Mouse (Mus musculus) embryonic facial prominence, embryonic 10.5 days (tissue): ENCODE results near the gene Tmem160. TPM values are rescaled to one million over a fixed set of nuclear protein-coding genes. Genes with fewer than 3 reads are reported as not detected.

Experiments used
- DNase-seq: peaks from one replicate; pipeline ENCODE4 v3.0.0-alpha.2; 2017; ENCODE audit warnings: low spot score
- H3K27ac ChIP-seq: fragments of 300-500 bp; sonication (generic); replicated peaks from 2 replicates; pipeline ENCODE4 v1.5.1; 2016; ENCODE audit warnings: mild to moderate bottlenecking
- H3K27me3 ChIP-seq: fragments of 300-500 bp; sonication (generic); replicated peaks from 2 replicates; pipeline ENCODE4 v1.6.1; 2016; ENCODE audit warnings: low read depth, mild to moderate bottlenecking; ENCODE audit not compliant: poor library complexity, severe bottlenecking
- H3K36me3 ChIP-seq: fragments of 300-500 bp; sonication (generic); replicated peaks from 2 replicates; pipeline ENCODE4 v1.6.1; 2016; ENCODE audit warnings: mild to moderate bottlenecking, moderate library complexity
- H3K4me1 ChIP-seq: fragments of 300-500 bp; sonication (generic); 2 replicates; pipeline ENCODE4 v1.6.1; 2016
- H3K4me3 ChIP-seq: fragments of 300-500 bp; sonication (generic); 2 replicates; pipeline ENCODE4 v1.5.1; 2016; ENCODE audit warnings: mild to moderate bottlenecking, moderate library complexity
- H3K9me3 ChIP-seq: fragments of 300-500 bp; sonication (generic); 2 replicates; pipeline ENCODE4 v1.6.1; 2016; ENCODE audit warnings: mild to moderate bottlenecking
- WGBS: fragments of 180-500 bp; shearing (Covaris S2); methylation state at CpG from one replicate; pipeline ENCODE4 v1.1.7; 2016; 5-methylcytosine and 5-hydroxymethylcytosine counted together
- polyA plus RNA-seq: library from polyadenylated mRNA; unstranded; fragments of >200 nt; fragmentation: Nextera tagmentation; extraction: Ambion mirVana; gene quantifications from 2 replicates; pipeline ENCODE4 v1.2.1, GENCODE M21; 2016

The Tmem160 gene
- polyA plus RNA-seq, 1 experiment from 2014 or later: 76.4 TPM

DNA sequence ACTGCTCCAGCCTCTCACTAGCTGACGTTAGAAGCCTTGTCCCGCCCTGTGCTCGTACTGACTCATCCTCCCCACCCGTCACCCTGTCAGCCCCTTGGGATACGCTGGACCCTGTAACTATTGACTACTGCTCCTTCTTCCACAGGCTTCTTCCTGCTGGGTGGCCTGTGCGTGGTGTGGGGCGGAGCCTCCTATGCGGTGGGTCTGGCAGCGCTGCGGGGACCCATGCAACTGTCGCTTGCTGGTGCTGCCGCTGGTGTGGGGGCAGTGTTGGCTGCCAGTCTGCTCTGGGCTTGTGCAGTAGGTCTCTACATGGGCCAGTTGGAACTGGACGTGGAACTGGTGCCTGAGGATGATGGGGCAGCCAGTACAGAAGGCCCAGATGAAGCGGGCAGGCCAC is 2.4 kb downstream of the Tmem160 start:
- 93% methylated on average over 14 of the region's 14 CpGs for WGBS
- DNase-seq: no peak
- Histone ChIP-seq H3K4me3 (no peak overlapping the region), H3K9me3 (peaks cover 11% of the 10 kb centered on the region), H3K27me3 (no peaks in the 10 kb centered on the region), H3K4me1 (peaks cover 13% of the 10 kb centered on the region), H3K36me3 (peaks cover 33% of the 10 kb centered on the region), H3K27ac (no peak overlapping the region)

DNA sequence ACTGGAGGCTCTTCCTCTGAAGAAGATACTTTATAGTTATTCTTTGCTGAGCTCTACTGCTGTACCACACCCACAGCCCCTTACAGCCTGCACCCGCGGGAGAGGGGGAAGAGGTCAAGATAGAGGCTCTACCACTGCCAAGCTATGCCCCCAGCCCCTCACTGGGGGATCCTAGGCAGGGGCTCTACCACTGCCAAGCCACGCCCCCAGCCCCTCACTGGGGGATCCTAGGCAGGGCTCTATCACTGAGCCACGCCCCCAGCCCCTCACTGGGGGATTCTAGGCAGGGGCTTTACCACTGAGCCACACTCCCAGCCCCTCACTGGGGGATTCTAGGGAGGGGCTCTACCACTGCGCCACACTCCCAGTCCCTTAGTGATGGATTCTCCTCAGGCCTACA is 3.7 kb downstream of the Tmem160 start:
- H3K9me3 ChIP-seq: peaks cover 11% of the 10 kb centered on the region
- peaks cover 33% of the 10 kb centered on the region for H3K36me3 ChIP-seq
- H3K4me3 ChIP-seq: no peak overlapping the region
- 79% methylated on average over 5 of the region's 5 CpGs for WGBS
- DNase-seq: no peak
- peaks cover 11% of the 10 kb centered on the region for H3K27me3 ChIP-seq
- H3K4me1 ChIP-seq: peaks cover 13% of the 10 kb centered on the region
- no peak overlapping the region for H3K27ac ChIP-seq

GRCm38 (mm10) chr7:16460566-16460965 is 8.0 kb downstream of the Tmem160 start:
- DNase-seq: no peak
- WGBS: 68% methylated on average over 13 of the region's 13 CpGs
- H3K27ac ChIP-seq: 0 out of 2 replicates have a peak overlapping the region, but pooled peaks have one; percentile 30
- no peak overlapping the region for H3K4me3 ChIP-seq
- peaks cover 11% of the 10 kb centered on the region for H3K9me3 ChIP-seq
- no peaks in the 10 kb centered on the region for H3K4me1 ChIP-seq
- peaks cover 26% of the 10 kb centered on the region for H3K36me3 ChIP-seq
- H3K27me3 ChIP-seq: peaks cover 36% of the 10 kb centered on the region

DNA sequence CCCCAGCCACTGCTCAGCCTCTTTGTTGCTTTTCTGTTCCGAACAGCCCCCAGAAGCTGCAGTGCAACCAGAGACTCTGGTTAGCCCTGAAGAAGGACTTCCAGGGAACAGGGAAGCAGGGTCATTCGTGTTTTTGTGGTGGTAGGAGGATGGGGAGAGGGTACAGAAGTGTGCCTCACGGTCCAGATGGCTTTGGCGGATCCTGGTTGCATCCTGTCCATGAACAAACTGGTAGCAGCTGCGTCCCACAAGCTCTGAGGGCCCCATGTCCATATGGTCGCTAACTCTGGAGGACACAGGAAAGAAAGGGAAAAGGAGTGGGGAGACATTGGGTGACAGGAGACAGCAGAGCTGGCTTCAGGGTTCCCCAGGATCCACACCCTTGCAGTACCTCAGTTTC is 8.6 kb downstream of the Tmem160 start:
- 69% methylated on average over 6 of the region's 6 CpGs for WGBS
- Histone ChIP-seq H3K4me3 (no peak overlapping the region), H3K4me1 (no peaks in the 10 kb centered on the region), H3K27ac (0 out of 2 replicates have a peak overlapping the region, but pooled peaks have one; percentile 30), H3K9me3 (peaks cover 11% of the 10 kb centered on the region), H3K36me3 (peaks cover 20% of the 10 kb centered on the region), H3K27me3 (peaks cover 36% of the 10 kb centered on the region)
- no peak for DNase-seq

DNA sequence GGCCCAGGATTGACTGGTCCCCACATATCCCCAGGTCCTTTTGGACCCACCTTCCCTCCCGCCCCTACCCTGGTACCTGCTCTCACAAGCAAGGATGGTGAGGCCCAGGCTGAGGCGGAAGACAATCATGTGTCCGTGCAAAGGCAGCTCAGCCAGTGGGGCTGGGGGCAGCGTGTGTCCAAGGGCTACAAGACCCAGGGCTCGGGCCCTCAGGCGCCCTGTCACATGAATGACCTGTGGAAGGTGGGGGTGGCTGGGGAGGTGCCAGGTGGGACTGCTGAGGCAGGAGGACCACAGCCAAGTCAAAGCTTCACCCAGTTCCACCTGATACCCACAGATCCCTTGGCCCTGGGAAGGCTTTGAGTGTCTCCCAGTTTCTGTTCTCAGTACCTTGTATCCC is 9.1 kb downstream of the Tmem160 start:
- DNase-seq: no peak

DNA sequence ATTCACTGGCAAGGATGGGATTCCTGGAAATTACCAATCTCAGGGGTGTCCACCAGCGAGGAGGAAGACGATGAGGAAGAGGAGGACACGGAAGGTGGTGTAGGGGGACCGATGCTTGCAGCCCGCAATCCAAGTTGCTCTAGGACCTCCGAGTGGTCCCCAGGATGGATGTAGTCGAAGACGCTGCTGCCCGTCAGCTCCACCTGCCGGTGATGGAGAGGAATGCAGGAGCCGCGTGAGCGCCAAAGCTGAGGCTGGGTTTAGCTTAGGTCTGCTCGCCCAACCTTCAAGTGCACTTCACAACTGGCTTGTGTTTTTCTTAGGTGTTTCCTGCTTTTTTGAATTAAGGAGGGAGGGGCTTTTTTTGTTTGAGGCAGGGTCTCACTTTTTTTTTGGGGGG is 10.6 kb downstream of the Tmem160 start:
- peaks cover 10% of the 10 kb centered on the region for H3K4me1 ChIP-seq
- H3K4me3 ChIP-seq: no peak overlapping the region
- peaks cover under 1% of the 10 kb centered on the region; the same call in 1 of the 2 replicates for H3K36me3 ChIP-seq
- 6% methylated on average over 14 of the region's 14 CpGs for WGBS
- peaks cover 41% of the 10 kb centered on the region for H3K27me3 ChIP-seq
- DNase-seq: peak; percentile 91
- H3K27ac ChIP-seq: no peak overlapping the region
- H3K9me3 ChIP-seq: peaks cover 9% of the 10 kb centered on the region

More for the DNA sequence above, 9.1 kb downstream of the Tmem160 start:
- Histone ChIP-seq H3K9me3 (peaks cover 11% of the 10 kb centered on the region), H3K4me1 (no peaks in the 10 kb centered on the region), H3K4me3 (peak overlapping the region; percentile 2; the same call in 1 of the 2 replicates), H3K36me3 (peaks cover 14% of the 10 kb centered on the region), H3K27ac (peak overlapping the region; percentile 44; the same call in 1 of the 2 replicates), H3K27me3 (peaks cover 36% of the 10 kb centered on the region)
- WGBS: 83% methylated on average over 6 of the region's 6 CpGs

- Histone ChIP-seq H3K27ac (no peak overlapping the region), H3K36me3 (no peaks in the 10 kb centered on the region), H3K9me3 (no peaks in the 10 kb centered on the region), H3K27me3 (peaks cover 60% of the 10 kb centered on the region), H3K4me1 (peaks cover 15% of the 10 kb centered on the region), H3K4me3 (no peak overlapping the region)
- peak; percentile 75 for DNase-seq
- 15% methylated on average over 8 of the region's 8 CpGs for WGBS
Measured at GRCm38 (mm10) chr7:16465160-16465559, 12.6 kb downstream of the Tmem160 start.

DNA sequence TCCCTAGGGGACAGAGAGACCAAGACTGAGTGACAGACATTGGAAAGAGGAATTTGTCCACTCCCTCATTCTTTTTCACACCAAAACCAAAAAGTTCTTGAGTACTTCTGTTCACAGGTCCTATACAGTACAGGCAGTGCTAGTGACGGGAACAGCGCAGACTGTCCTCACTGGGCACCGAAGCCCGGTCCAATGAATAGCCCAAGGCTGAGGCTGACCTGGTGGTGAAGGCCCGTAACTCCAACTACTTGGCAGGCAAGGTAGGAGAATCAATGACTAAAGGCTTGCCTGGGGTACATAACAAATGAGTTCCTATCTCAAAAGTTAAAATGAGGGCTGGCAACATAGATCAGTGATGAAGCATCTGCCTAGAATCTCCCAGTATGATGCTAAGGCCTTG is 13.0 kb downstream of the Tmem160 start:
- Histone ChIP-seq H3K4me1 (peaks cover 15% of the 10 kb centered on the region), H3K36me3 (no peaks in the 10 kb centered on the region), H3K27me3 (peaks cover 60% of the 10 kb centered on the region), H3K4me3 (no peak overlapping the region), H3K9me3 (no peaks in the 10 kb centered on the region), H3K27ac (no peak overlapping the region)
- no peak for DNase-seq
- WGBS: 90% methylated on average over 5 of the region's 5 CpGs

GRCm38 (mm10) chr7:16466565-16466964 is 14.0 kb downstream of the Tmem160 start:
- Histone ChIP-seq H3K4me1 (peaks cover 15% of the 10 kb centered on the region), H3K27me3 (peaks cover 60% of the 10 kb centered on the region), H3K36me3 (no peaks in the 10 kb centered on the region), H3K27ac (no peak overlapping the region), H3K9me3 (no peaks in the 10 kb centered on the region), H3K4me3 (no peak overlapping the region)
- peak; percentile 32 for DNase-seq
- 70% methylated on average over 4 of the region's 4 CpGs for WGBS

DNA sequence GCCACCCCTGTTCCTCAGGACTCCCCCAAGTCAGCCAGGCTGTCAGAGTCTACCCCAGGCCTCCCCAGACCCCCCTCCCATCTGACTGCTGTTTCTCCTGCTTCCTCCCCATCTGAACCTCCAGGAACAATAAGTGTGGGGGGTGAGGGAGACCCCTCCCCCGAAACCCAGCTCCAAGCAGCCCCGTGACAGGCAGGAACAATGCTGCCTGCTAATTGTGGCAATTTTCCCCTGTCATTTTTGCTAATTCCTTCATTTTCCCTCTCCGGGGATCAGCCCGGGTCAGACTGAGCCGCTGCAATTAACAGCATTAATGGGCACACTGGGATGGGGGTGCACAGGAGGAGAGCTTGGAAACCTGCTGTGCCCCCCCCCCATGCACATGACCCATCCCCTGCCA is 15.5 kb downstream of the Tmem160 start:
- 0 out of 2 replicates have a peak overlapping the region, but pooled peaks have one; percentile 1 for H3K4me3 ChIP-seq
- no peaks in the 10 kb centered on the region for H3K36me3 ChIP-seq
- H3K27ac ChIP-seq: no peak overlapping the region
- DNase-seq: peak; percentile 19
- H3K9me3 ChIP-seq: no peaks in the 10 kb centered on the region
- H3K4me1 ChIP-seq: peaks cover 20% of the 10 kb centered on the region
- peaks cover 65% of the 10 kb centered on the region for H3K27me3 ChIP-seq
- WGBS: 14% methylated on average over 5 of the region's 5 CpGs

GRCm38 (mm10) chr7:16471549-16471948 is 19.0 kb downstream of the Tmem160 start:
- Histone ChIP-seq H3K4me3 (no peak overlapping the region), H3K4me1 (peaks cover 41% of the 10 kb centered on the region), H3K9me3 (no peaks in the 10 kb centered on the region), H3K27ac (no peak overlapping the region), H3K36me3 (no peaks in the 10 kb centered on the region), H3K27me3 (peaks cover 88% of the 10 kb centered on the region)
- DNase-seq: peak; percentile 21
- WGBS: 37% methylated on average over 9 of the region's 9 CpGs

GRCm38 (mm10) chr7:16472116-16472709 is 19.6 kb downstream of the Tmem160 start:
- H3K36me3 ChIP-seq: no peaks in the 10 kb centered on the region
- H3K4me3 ChIP-seq: no peak overlapping the region
- H3K9me3 ChIP-seq: no peaks in the 10 kb centered on the region
- no peak for DNase-seq
- no peak overlapping the region for H3K27ac ChIP-seq
- peaks cover 94% of the 10 kb centered on the region for H3K27me3 ChIP-seq
- WGBS: 5% methylated on average over 17 of the region's 17 CpGs
- H3K4me1 ChIP-seq: peaks cover 44% of the 10 kb centered on the region

- H3K27ac ChIP-seq: no peak overlapping the region
- H3K27me3 ChIP-seq: peaks cover 91% of the 10 kb centered on the region
- no peaks in the 10 kb centered on the region for H3K36me3 ChIP-seq
- WGBS: 56% methylated on average over 8 of the region's 8 CpGs
- H3K9me3 ChIP-seq: no peaks in the 10 kb centered on the region
- DNase-seq: no peak
- H3K4me3 ChIP-seq: no peak overlapping the region
- H3K4me1 ChIP-seq: peaks cover 29% of the 10 kb centered on the region
Measured at GRCm38 (mm10) chr7:16473847-16474246, 21.3 kb downstream of the Tmem160 start.
